Mouse (Mus musculus) CH12.LX (cell line): ENCODE measurements around the gene Ireb2. TPM values are rescaled to one million over a fixed set of nuclear protein-coding genes. Genes with fewer than 3 reads are reported as not detected.

Experiments used
- DNase-seq: peaks from one replicate; pipeline ENCODE4 v3.0.0-alpha.2; 2013; ENCODE audit errors: extremely low read depth
- H3K27ac ChIP-seq: 2 replicates; pipeline ENCODE4 v1.5.1; 2012; ENCODE audit warnings: low read depth, mild to moderate bottlenecking, control low read depth, moderate library complexity; ENCODE audit not compliant: insufficient read depth
- H3K27me3 ChIP-seq: replicated peaks from 2 replicates; pipeline ENCODE3; 2012; ENCODE audit warnings: inconsistent platforms
- H3K36me3 ChIP-seq, 2 experiments: replicated peaks in 1 of 2; 2 replicates each; pipeline versions ENCODE3 to v1.6.1; 2012; ENCODE audit warnings: inconsistent platforms in 1 of 2, low read length in 1 of 2, mild to moderate bottlenecking in 1 of 2, mixed read lengths in 1 of 2, moderate library complexity in 1 of 2; ENCODE audit not compliant: control insufficient read depth in 1 of 2, insufficient read depth in 1 of 2
- H3K4me1 ChIP-seq, 2 experiments: 2 replicates each; pipeline ENCODE4 v1.6.1; 2012; ENCODE audit warnings: inconsistent platforms in 1 of 2, moderate library complexity in 1 of 2; ENCODE audit not compliant: insufficient read depth in 2 of 2, control insufficient read depth in 1 of 2
- H3K4me2 ChIP-seq: 2 replicates; pipeline ENCODE4 v1.6.1; 2012; ENCODE audit warnings: low read depth, mild to moderate bottlenecking, control low read depth; ENCODE audit not compliant: poor library complexity, insufficient read depth, severe bottlenecking
- H3K4me3 ChIP-seq, 3 experiments: fragments of 150-350 bp in 1 of 3; sonication (generic) in 1 of 3; replicated peaks in 1 of 3; 2 replicates each; pipeline versions ENCODE3 to v1.5.1; 2011 to 2012; ENCODE audit warnings: low read depth in 2 of 3, low read length in 2 of 3, mild to moderate bottlenecking in 2 of 3, moderate library complexity in 2 of 3, control low read depth in 1 of 3, improper control_type of control experiment in 1 of 3, inconsistent platforms in 1 of 3, mixed read lengths in 1 of 3; ENCODE audit not compliant: poor library complexity in 1 of 3
- H3K79me2 ChIP-seq: replicated peaks from 2 replicates; pipeline ENCODE4 v1.6.1; 2012; ENCODE audit warnings: mild to moderate bottlenecking, moderate library complexity; ENCODE audit not compliant: control insufficient read depth, poor library complexity, insufficient read depth, severe bottlenecking; ENCODE audit errors: extremely low read depth
- H3K9ac ChIP-seq: 2 replicates; pipeline ENCODE4 v1.6.1; 2012; ENCODE audit warnings: low read depth, mild to moderate bottlenecking, control low read depth, moderate library complexity; ENCODE audit not compliant: insufficient read depth
- H3K9me3 ChIP-seq: replicated peaks from 2 replicates; pipeline ENCODE3; 2012; ENCODE audit warnings: low read length, inconsistent platforms, mixed read lengths
- BHLHE40 ChIP-seq: IDR thresholded peaks from 2 replicates; pipeline ENCODE4 v1.6.1; 2011; ENCODE audit warnings: mild to moderate bottlenecking, low read depth, low read length, improper control_type of control experiment
- ELF1 ChIP-seq: IDR thresholded peaks from 2 replicates; pipeline ENCODE4 v1.6.1; 2014; ENCODE audit warnings: low read depth, mild to moderate bottlenecking, inconsistent platforms, low read length, improper control_type of control experiment
- EP300 ChIP-seq: IDR thresholded peaks from 2 replicates; pipeline ENCODE4 v1.6.1; 2011; ENCODE audit warnings: low read length, improper control_type of control experiment
- HCFC1 ChIP-seq: IDR thresholded peaks from 2 replicates; pipeline ENCODE4 v1.6.1; 2012; ENCODE audit warnings: low read depth, mild to moderate bottlenecking, inconsistent platforms, low read length, improper control_type of control experiment
- JUN ChIP-seq: IDR thresholded peaks from 2 replicates; pipeline ENCODE4 v1.6.1; 2011; ENCODE audit warnings: low read depth, mild to moderate bottlenecking, low read length, improper control_type of control experiment, moderate library complexity; ENCODE audit not compliant: insufficient read depth
- JUND ChIP-seq: conservative IDR thresholded peaks from 2 replicates; pipeline ENCODE4 v1.6.1; 2011; ENCODE audit warnings: low read depth, low read length, improper control_type of control experiment
- KAT2A ChIP-seq: IDR thresholded peaks from 2 replicates; pipeline ENCODE4 v1.6.1; 2012; ENCODE audit warnings: low read length, improper control_type of control experiment, inconsistent platforms; ENCODE audit not compliant: insufficient replicate concordance
- MAFK ChIP-seq: IDR thresholded peaks from 2 replicates; pipeline ENCODE4 v1.6.1; 2011; ENCODE audit warnings: low read length, improper control_type of control experiment; ENCODE audit not compliant: insufficient replicate concordance
- MAZ ChIP-seq: IDR thresholded peaks from 2 replicates; pipeline ENCODE4 v1.6.1; 2012; ENCODE audit warnings: low read depth, mild to moderate bottlenecking, inconsistent platforms, low read length, improper control_type of control experiment, moderate library complexity
- MXI1 ChIP-seq: IDR thresholded peaks from 2 replicates; pipeline ENCODE4 v1.6.1; 2011; ENCODE audit warnings: mild to moderate bottlenecking, low read depth, low read length, improper control_type of control experiment
- NELFE ChIP-seq: IDR thresholded peaks from 2 replicates; pipeline ENCODE4 v1.6.1; 2011; ENCODE audit warnings: low read depth, low read length, improper control_type of control experiment
- NRF1 ChIP-seq: IDR thresholded peaks from 2 replicates; pipeline ENCODE4 v1.6.1; 2014; ENCODE audit warnings: low read depth, mild to moderate bottlenecking, inconsistent platforms, low read length, improper control_type of control experiment, moderate library complexity
- POLR2A ChIP-seq: IDR thresholded peaks from 2 replicates; pipeline ENCODE4 v1.6.1; 2011; ENCODE audit warnings: low read depth, mild to moderate bottlenecking, improper control_type of control experiment, low read length
- RCOR1 ChIP-seq: conservative IDR thresholded peaks from 2 replicates; pipeline ENCODE4 v1.6.1; 2012; ENCODE audit warnings: low read depth, mild to moderate bottlenecking, inconsistent platforms, low read length, improper control_type of control experiment
- SIN3A ChIP-seq: IDR thresholded peaks from 2 replicates; pipeline ENCODE4 v1.6.1; 2012; ENCODE audit warnings: low read length, improper control_type of control experiment, inconsistent platforms
- TCF12 ChIP-seq: IDR thresholded peaks from 2 replicates; pipeline ENCODE4 v1.6.1; 2014; ENCODE audit warnings: low read depth, mild to moderate bottlenecking, inconsistent platforms, low read length, improper control_type of control experiment
- USF1 ChIP-seq: IDR thresholded peaks from 2 replicates; pipeline ENCODE4 v1.6.1; 2014; ENCODE audit warnings: low read depth, mild to moderate bottlenecking, inconsistent platforms, low read length, improper control_type of control experiment
- USF2 ChIP-seq: conservative IDR thresholded peaks from 2 replicates; pipeline ENCODE4 v1.6.1; 2011; ENCODE audit warnings: low read depth, low read length, improper control_type of control experiment
- ZC3H11A ChIP-seq: IDR thresholded peaks from 2 replicates; pipeline ENCODE4 v1.6.1; 2012; ENCODE audit warnings: low read depth, mild to moderate bottlenecking, inconsistent platforms, low read length, improper control_type of control experiment
- ZKSCAN1 ChIP-seq: IDR thresholded peaks from 2 replicates; pipeline ENCODE4 v1.6.1; 2012; ENCODE audit warnings: low read depth, inconsistent platforms, low read length, improper control_type of control experiment, borderline replicate concordance
- dilution Hi-C: fragments of 300-500 bp; cut with MboI; formaldehyde crosslinking; loops from 2 replicates; pipeline ENCODE4 v1.14.3; 2020; ENCODE audit warnings: low sequenced_read_pairs; ENCODE audit not compliant: extremely low pct_unique_long_range_greater_than_20kb, extremely low pct_ligation_motif_present
- in situ Hi-C: fragments of 300-500 bp; cut with MboI; formaldehyde crosslinking; loops from 3 replicates; pipeline ENCODE4 v1.14.3; 2019; ENCODE audit warnings: low sequenced_read_pairs, low pct_ligation_motif_present, low pct_unique_long_range_greater_than_20kb, mixed read lengths
- polyA plus RNA-seq: library from polyadenylated mRNA; unstranded; fragments of >175 nt; gene quantifications from 2 replicates; pipeline ENCODE4 v1.2.1, GENCODE M21; 2012; ENCODE audit warnings: low read depth; ENCODE audit not compliant: insufficient read length
- total RNA-seq, 2 experiments: library from RNA; depleted of rRNA; stranded (reverse); fragments of 300-350 nt in 1 of 2; fragments of >200 nt in 1 of 2; gene quantifications; 2 replicates each; pipeline ENCODE4 v1.2.3; 2012 to 2014

Gene Ireb2
- total and polyA plus RNA-seq, 3 experiments: 15.0 to 39.8 (median 37.6) TPM

DNA sequence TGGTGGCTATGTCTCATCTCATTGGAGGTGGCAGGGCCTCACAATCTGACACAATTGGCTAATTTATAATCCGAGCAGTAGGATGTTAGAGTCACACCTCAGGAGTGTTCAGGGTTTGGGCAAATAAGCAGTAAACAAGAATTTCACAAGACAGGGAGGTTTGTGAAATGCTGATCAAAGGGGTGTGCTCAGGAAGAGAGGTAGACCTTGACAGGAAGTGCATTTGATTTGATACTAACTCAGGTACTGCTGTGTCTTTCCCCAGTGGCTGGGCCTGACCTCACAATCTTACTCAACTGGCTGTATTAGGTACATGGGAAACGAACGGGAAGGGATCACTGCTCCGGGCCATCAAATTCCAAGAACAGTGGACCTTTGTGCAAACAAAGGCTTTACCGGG is 21.3 kb upstream of the Ireb2 start:
- DNase-seq: no peak
- TF ChIP-seq ZKSCAN1 (no peak), JUN (no peak), ZC3H11A (no peak), MAZ (no peak), SIN3A (no peak), NELFE (no peak), RCOR1 (no peak), EP300 (no peak), MXI1 (no peak), KAT2A (no peak), POLR2A (no peak), TCF12 (no peak), HCFC1 (no peak), NRF1 (no peak)
- dilution Hi-C loops: no loop called here
- Histone ChIP-seq H3K27ac (no peak overlapping the region), H3K79me2 (no peaks in the 10 kb centered on the region), H3K27me3 (no peaks in the 10 kb centered on the region), H3K4me1 (0 out of 4 replicates have a peak, but pooled peaks cover 0 to 5% of the 10 kb centered on the region in 2 experiments), H3K4me2 (no peak overlapping the region), H3K4me3 (no peak overlapping the region), H3K9ac (no peak overlapping the region), H3K36me3 (no peaks in the 10 kb centered on the region), H3K9me3 (no peaks in the 10 kb centered on the region)
- in situ Hi-C loops: no loop called here

DNA sequence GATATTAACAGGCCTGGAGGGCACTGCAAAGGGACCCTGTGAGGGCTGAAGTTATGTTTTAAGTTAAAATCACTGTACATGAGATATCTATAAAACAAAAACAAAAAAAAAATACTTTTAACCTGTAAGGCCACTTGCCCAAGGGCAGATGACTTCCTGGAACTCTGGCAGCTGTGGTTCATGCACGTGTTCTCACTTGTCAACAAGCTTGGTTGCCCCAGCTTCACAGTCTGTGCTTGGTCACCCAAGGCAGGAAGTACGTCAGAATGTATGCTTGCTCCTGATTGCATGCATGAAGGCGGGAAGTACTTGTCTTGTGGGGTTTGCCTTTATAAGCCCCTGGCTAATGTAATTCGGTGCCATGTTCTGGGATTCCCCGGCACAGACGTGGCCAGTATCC is 19.7 kb upstream of the Ireb2 start:
- H3K4me1 ChIP-seq: 0 out of 4 replicates have a peak, but pooled peaks cover 0 to 5% of the 10 kb centered on the region in 2 experiments
- dilution Hi-C loops: no loop called here
- TF ChIP-seq USF2 (no peak), MAFK (no peak), EP300 (no peak), USF1 (no peak), JUND (no peak), BHLHE40 (peak; percentile 71), ELF1 (peak; percentile 59)
- TF ChIP-seq, all 38 proteins: peak for 2
- no peak overlapping the region for H3K9ac ChIP-seq
- no peaks in the 10 kb centered on the region for H3K79me2 ChIP-seq
- no peak overlapping the region for H3K27ac ChIP-seq
- no peaks in the 10 kb centered on the region for H3K9me3 ChIP-seq
- H3K4me2 ChIP-seq: no peak overlapping the region
- no peaks in the 10 kb centered on the region for H3K36me3 ChIP-seq
- no peaks in the 10 kb centered on the region for H3K27me3 ChIP-seq
- in situ Hi-C loops: no loop called here
- no peak overlapping the region for H3K4me3 ChIP-seq
- peak; percentile 27 for DNase-seq
